Mouse (Mus musculus) neural tube, embryonic 13.5 days (tissue): ENCODE data around the gene Zfp683. TPM values are rescaled to one million over a fixed set of nuclear protein-coding genes. Genes with fewer than 3 reads are reported as not detected.
A peak's percentile ranks its signal among the peaks of the same experiment; 100 is the strongest.

Experiments
- ATAC-seq: fragments of 200-750 bp; cut with Nextera tagmentation; 2 replicates; pipeline ENCODE4 v1.8.0; 2017; ENCODE audit warnings: low read depth, mild to moderate bottlenecking, moderate TSS enrichment, moderate library complexity
- H3K27ac ChIP-seq: fragments of 300-500 bp; sonication (generic); replicated peaks from 2 replicates; pipeline ENCODE4 v1.5.1; 2015; ENCODE audit warnings: moderate library complexity, mild to moderate bottlenecking, inconsistent platforms
- H3K27me3 ChIP-seq: fragments of 300-500 bp; sonication (generic); 2 replicates; pipeline ENCODE4 v1.6.1; 2015; ENCODE audit warnings: mild to moderate bottlenecking, inconsistent platforms
- H3K36me3 ChIP-seq: fragments of 300-500 bp; sonication (generic); 2 replicates; pipeline ENCODE4 v1.6.1; 2015; ENCODE audit warnings: mild to moderate bottlenecking, inconsistent platforms
- H3K4me1 ChIP-seq: fragments of 300-500 bp; sonication (generic); replicated peaks from 2 replicates; pipeline ENCODE4 v1.6.1; 2015; ENCODE audit warnings: inconsistent platforms
- H3K4me2 ChIP-seq: fragments of 300-500 bp; sonication (generic); 2 replicates; pipeline ENCODE4 v1.6.1; 2015; ENCODE audit warnings: inconsistent platforms, mild to moderate bottlenecking, moderate library complexity
- H3K4me3 ChIP-seq: fragments of 300-500 bp; sonication (generic); 2 replicates; pipeline ENCODE4 v1.5.1; 2015; ENCODE audit warnings: mild to moderate bottlenecking, inconsistent platforms
- H3K9ac ChIP-seq: fragments of 300-500 bp; sonication (generic); 2 replicates; pipeline ENCODE4 v1.6.1; 2015; ENCODE audit warnings: moderate library complexity, mild to moderate bottlenecking, inconsistent platforms
- H3K9me3 ChIP-seq: fragments of 300-500 bp; sonication (generic); 2 replicates; pipeline ENCODE4 v1.6.1; 2016; ENCODE audit warnings: inconsistent platforms
- WGBS: fragments of 180-500 bp; shearing (Covaris S2); methylation state at CpG from one replicate; pipeline ENCODE4 v1.1.7; 2015; 5-methylcytosine and 5-hydroxymethylcytosine counted together
- polyA plus RNA-seq: library from polyadenylated mRNA; unstranded; fragments of >200 nt; fragmentation: Nextera tagmentation; extraction: Ambion mirVana; gene quantifications from 2 replicates; pipeline ENCODE4 v1.2.1, GENCODE M21; 2015

The Zfp683 gene
- polyA plus RNA-seq, 1 experiment from 2014 or later, result not detected

DNA sequence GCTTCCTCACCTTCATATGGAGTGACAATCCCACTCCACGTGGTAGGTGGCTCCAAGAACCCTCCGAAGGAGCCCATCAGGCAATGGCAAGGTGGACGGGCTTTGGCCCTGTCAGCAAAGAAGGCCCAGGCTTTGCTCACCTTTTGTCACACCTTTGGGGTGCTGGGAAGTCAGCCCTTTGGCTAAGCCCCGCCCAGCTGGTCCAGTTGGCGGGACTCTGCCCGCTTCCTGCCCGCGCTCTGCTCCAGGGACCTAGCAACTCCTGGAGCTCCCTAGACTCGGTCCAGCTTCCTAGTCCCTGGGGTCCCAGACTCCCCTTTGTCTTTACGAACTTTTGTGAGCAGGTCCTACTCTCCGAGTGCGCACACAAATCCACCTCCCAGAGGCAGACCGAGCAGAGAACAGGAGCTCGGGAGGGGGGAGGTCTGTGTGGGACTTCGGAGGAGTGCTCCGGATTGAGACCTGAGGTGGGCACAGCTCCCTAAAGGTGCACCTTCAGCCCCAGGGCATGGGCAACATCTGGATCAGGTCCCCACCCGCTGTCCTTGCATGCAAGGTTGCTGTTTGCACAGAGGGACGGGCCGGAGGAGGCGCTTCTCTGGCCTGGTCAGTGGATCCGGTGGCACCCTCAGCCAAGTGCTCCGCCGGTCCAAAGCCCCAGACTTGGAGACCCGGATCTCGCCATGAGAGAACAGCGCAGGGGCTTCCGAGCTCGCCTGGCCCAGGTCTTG is 6.7 kb downstream of the Zfp683 start, which contains the start of gene Crybg2:
Gene Crybg2, plus strand, starts transcription at position 681 of the 731 bp plus-strand sequence.
- WGBS, result 42% methylated on average over 28 of the region's 28 CpGs
- no peak for ATAC-seq

DNA sequence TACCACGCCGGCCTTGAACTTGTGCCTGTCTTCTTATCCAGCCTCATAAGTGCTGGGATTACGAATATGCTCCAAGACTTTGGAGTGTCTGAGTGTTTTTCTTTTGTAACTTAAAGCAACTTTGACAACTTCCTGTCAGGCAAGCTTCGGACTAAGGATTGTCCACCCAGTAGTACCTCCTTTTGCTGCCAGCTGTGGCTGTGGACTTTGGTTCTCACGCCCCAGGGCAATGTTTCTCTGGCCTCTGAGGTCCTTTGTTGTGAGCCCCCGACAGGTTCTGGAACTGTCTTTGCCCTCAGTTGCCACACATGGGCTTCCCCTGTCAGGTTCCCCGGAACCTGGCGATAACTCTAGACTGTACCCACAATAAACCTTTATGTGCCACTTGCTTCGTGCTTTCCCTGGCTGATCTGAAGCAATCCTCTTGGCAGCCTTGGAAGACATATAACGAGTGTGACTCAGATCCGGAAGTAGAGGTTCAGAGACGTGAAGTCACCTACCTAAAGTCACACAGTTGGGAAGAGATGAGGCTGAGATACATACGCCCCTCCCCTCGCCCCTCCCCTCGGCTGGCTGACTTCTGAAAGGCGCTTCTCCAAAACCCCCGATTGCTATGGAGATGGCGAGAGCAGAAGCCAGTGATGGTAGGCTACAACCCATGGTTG is 7.7 kb downstream of the Zfp683 start:
- Histone ChIP-seq H3K4me1 (no peaks in the 10 kb centered on the region), H3K9ac (no peak overlapping the region), H3K4me3 (no peak overlapping the region), H3K36me3 (no peaks in the 10 kb centered on the region), H3K27me3 (peaks cover 28% of the 10 kb centered on the region), H3K4me2 (no peak overlapping the region), H3K9me3 (no peaks in the 10 kb centered on the region), H3K27ac (no peak overlapping the region)
- ATAC-seq, result no peak
- WGBS, result 62% methylated on average over 18 of the region's 18 CpGs

More for the DNA sequence above, 6.7 kb downstream of the Zfp683 start, which contains the start of gene Crybg2:
- Histone ChIP-seq H3K4me2 (no peak within 1 kb of the TSS), H3K4me3 (no peak within 1 kb of the TSS), H3K36me3 (no peaks in the 10 kb centered on the region), H3K9ac (no peak within 1 kb of the TSS), H3K27ac (no peak within 1 kb of the TSS), H3K9me3 (no peaks in the 10 kb centered on the region), H3K27me3 (peaks cover 19% of the 10 kb centered on the region), H3K4me1 (no peaks in the 10 kb centered on the region)

DNA sequence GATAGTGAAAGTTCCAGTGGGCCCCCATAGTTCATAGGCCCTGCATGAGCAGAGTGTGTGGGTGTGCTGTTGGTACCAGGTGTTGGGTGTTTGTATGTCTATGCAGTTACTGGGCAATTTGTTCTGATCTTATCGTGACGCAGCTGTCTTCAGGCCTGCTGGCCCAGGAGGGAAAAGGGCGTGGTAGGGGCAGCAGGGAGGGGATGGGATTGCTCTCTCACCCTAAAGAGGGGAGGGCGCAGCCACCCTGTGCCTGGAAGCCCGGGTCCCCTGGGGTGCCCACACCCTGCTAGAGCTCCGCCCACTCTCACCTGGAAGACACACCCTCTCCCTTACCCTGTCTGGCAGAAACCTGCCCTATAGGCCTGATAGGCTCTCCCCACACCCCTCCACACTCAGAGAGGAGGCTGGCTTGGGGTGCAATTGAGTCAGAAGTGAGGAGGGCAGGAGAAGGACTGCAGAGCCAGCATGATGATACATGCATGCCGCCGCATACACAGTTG is 8.4 kb downstream of the Zfp683 start:
- Histone ChIP-seq H3K9me3 (no peaks in the 10 kb centered on the region), H3K4me1 (no peaks in the 10 kb centered on the region), H3K36me3 (no peaks in the 10 kb centered on the region), H3K4me3 (no peak overlapping the region), H3K9ac (no peak overlapping the region), H3K27me3 (peaks cover 31% of the 10 kb centered on the region), H3K4me2 (no peak overlapping the region), H3K27ac (no peak overlapping the region)
- no peak for ATAC-seq
- WGBS, result 54% methylated on average over 8 of the region's 8 CpGs

DNA sequence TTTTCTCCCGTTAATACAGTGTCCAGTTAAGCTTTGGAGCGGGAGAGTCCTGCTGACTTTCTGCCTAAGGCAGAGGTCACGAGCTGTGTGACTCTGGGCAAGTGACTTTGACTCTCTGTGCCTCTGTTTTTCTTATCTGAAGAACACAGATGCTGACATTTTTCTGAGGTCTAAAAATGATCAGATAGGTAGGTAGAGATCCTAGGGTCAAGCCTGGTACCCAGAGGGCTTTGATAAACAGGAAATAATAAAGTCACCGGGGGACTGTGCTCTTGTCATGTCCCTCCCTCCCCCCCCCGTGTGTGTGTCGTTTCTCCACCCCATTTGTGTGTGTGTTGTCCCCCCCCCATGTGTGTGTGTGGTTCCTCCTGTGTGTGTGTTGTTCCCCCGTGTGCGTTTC is 8.9 kb downstream of the Zfp683 start:
- WGBS, result 63% methylated on average over 8 of the region's 8 CpGs
- H3K4me2 ChIP-seq, result no peak overlapping the region
- no peak overlapping the region for H3K9ac ChIP-seq
- H3K36me3 ChIP-seq, result no peaks in the 10 kb centered on the region
- H3K9me3 ChIP-seq, result no peaks in the 10 kb centered on the region
- H3K4me1 ChIP-seq, result no peaks in the 10 kb centered on the region
- H3K27ac ChIP-seq, result no peak overlapping the region
- no peak overlapping the region for H3K4me3 ChIP-seq
- ATAC-seq, result no peak
- H3K27me3 ChIP-seq, result peaks cover 31% of the 10 kb centered on the region

DNA sequence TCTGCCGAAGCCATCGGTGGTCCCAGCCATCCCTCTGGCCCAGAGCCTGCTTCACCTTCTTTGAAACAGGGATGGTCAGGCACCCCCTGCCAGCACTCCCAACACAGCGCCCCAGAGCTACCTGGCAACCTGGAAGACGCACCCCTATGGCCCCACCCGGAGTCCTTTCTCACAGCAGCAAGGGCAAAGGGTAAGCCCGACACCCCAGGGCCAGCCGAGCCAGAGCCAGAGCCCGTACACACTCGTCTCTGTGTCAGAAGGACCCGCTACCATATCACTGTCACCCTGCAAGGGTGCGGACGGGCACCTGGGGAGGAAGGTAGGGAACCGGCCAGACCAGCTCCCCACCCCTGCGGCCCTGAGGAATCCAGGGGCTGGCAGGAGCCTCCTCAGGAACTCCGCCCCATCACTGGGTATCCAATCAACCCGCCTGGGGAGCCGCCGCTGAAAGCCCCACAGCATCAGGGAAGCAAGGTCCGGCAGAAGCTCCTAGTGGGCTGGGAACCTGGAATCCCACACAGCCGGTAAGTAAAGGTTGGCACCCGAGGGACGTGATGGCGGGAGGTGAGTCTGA is 11.9 kb downstream of the Zfp683 start:
- Histone ChIP-seq H3K4me1 (no peaks in the 10 kb centered on the region), H3K4me3 (no peak overlapping the region), H3K36me3 (no peaks in the 10 kb centered on the region), H3K27ac (no peak overlapping the region), H3K27me3 (peaks cover 23% of the 10 kb centered on the region), H3K9me3 (no peaks in the 10 kb centered on the region), H3K9ac (no peak overlapping the region), H3K4me2 (no peak overlapping the region)
- no peak for ATAC-seq
- 30% methylated on average over 23 of the region's 23 CpGs for WGBS

DNA sequence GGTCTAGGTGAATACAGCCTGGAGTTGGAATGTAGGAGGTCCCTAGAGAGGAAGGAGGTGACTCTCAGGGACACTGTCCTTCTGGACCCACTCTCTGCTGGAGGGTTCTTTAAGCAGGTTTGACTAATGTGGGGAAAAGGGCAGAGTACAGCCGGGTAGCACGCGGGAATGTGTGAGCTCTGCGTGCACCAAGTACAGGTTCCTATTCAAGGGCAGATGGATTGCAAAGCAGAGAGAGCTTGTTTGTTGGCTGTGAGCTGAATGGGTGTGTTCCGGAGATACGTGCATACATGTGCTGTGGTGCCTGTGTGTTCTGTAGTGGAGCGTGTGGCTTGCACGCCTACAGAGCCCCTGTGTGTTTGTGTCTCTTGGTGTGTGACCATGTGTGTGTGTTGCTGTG is 13.7 kb downstream of the Zfp683 start:
- peaks cover 19% of the 10 kb centered on the region for H3K27me3 ChIP-seq
- no peak for ATAC-seq
- H3K4me1 ChIP-seq, result no peaks in the 10 kb centered on the region
- no peak overlapping the region for H3K27ac ChIP-seq
- no peaks in the 10 kb centered on the region for H3K36me3 ChIP-seq
- H3K4me2 ChIP-seq, result no peak overlapping the region
- no peak overlapping the region for H3K9ac ChIP-seq
- WGBS, result 95% methylated on average over 8 of the region's 8 CpGs
- H3K4me3 ChIP-seq, result no peak overlapping the region
- no peaks in the 10 kb centered on the region for H3K9me3 ChIP-seq

DNA sequence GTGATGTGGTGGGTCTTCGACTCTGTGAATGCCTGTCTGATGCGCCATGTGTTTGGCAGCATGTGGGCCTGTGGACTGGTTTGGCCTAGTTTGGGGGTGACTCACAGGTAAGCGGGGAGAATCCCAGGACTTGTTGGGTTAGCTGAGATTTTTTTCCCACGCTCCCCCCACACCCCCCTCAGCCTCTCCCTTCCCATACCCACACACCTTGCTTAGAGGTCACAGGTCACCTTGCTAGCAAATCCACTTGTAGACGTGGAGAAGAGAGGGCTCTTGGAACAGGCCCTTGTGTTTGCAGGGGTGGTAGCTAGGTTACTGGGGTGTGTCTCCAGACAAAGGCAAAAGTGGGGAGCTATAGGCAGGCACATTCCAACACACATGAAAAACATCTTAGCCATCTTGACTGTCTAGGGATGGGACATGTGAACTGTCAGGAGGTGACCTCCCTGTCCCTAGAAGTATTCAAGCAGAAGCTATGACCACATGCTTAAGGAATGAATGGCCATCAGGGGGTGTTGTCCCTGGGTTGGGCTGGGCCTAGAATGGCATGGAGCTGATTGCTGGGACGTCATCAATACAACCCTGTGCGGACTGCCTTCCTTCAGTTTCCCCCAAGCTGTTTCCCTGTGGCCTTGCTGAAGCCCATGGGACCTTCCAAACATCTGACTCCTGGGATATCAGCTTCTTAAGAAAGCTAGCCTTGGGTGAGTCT is 14.4 kb downstream of the Zfp683 start:
- Histone ChIP-seq H3K4me3 (no peak overlapping the region), H3K4me1 (no peaks in the 10 kb centered on the region), H3K27me3 (peaks cover 19% of the 10 kb centered on the region), H3K27ac (no peak overlapping the region), H3K9ac (no peak overlapping the region), H3K4me2 (no peak overlapping the region), H3K9me3 (no peaks in the 10 kb centered on the region), H3K36me3 (no peaks in the 10 kb centered on the region)
- WGBS, result 79% methylated on average over 7 of the region's 7 CpGs
- no peak for ATAC-seq

DNA sequence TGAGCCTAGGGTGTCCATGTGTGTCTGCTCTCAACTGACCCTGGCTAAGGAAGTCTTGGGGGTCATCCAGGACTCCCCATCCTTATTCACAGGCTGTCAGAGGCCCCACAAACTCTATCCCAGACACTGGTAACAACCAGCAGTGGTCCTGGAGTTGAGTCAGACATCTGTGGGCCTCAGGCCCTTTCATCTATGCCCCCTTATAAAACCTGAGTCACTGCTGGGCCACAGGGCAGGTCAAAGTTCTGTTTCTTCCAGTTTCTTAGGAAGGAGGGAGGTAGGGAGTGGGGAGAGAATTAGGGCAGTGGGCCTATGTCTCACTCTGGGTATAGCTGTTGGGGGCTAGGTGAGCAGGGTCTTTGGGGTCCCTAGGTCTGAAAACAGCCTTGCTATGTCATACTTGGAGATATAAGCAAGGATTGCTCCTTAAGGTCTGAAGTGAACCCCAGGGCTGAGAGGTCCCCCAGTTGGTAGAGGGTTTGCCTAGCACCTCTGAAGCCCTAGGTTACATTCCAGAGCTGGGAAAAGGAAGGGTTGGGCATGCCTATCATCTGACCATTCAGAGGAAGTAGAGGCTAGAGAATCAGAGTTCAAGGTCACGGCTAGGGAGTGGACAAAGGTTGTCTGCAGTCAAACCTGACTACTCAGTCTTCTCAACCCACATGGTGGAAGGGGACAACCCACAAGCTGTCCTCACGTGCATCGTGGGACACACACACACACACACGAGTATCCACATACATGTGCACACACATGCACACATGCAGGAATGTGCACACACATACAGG is 15.3 kb downstream of the Zfp683 start:
- Histone ChIP-seq H3K4me1 (no peaks in the 10 kb centered on the region), H3K27me3 (peaks cover 19% of the 10 kb centered on the region)
- 90% methylated on average over 4 of the region's 4 CpGs for WGBS

DNA sequence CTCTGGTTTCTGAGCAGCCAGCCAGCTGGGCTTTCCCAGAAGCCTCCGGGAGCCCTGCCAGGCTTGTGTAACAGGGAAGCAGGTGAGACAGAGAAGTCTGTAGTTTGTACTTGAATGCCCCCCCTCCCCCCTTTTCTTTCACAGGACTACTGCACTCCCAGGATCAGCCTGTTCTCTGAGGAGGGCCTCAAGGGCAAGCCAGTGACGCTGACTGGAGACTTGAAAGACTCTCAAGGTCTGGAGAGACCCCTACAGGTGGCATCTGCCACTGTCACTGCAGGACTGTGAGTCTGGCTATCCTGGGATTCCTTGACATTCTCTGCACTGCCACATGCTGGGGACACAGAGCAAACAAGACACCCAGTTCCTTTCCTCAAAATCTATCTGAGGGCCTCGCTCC is 25.1 kb downstream of the Zfp683 start:
- H3K4me1 ChIP-seq, result peaks cover 10% of the 10 kb centered on the region
- peaks cover 31% of the 10 kb centered on the region for H3K27me3 ChIP-seq
- no peak for ATAC-seq
- no peaks in the 10 kb centered on the region for H3K36me3 ChIP-seq
- no peak overlapping the region for H3K9ac ChIP-seq
- H3K4me2 ChIP-seq, result no peak overlapping the region
- H3K27ac ChIP-seq, result no peak overlapping the region
- WGBS, result 22% methylated on average over 3 of the region's 3 CpGs
- no peak overlapping the region for H3K4me3 ChIP-seq
- H3K9me3 ChIP-seq, result no peaks in the 10 kb centered on the region

More for the DNA sequence above, 15.3 kb downstream of the Zfp683 start:
- no peaks in the 10 kb centered on the region for H3K36me3 ChIP-seq
- H3K4me3 ChIP-seq, result no peak overlapping the region
- H3K4me2 ChIP-seq, result no peak overlapping the region
- ATAC-seq, result no peak
- no peak overlapping the region for H3K27ac ChIP-seq
- H3K9ac ChIP-seq, result no peak overlapping the region
- H3K9me3 ChIP-seq, result no peaks in the 10 kb centered on the region

DNA sequence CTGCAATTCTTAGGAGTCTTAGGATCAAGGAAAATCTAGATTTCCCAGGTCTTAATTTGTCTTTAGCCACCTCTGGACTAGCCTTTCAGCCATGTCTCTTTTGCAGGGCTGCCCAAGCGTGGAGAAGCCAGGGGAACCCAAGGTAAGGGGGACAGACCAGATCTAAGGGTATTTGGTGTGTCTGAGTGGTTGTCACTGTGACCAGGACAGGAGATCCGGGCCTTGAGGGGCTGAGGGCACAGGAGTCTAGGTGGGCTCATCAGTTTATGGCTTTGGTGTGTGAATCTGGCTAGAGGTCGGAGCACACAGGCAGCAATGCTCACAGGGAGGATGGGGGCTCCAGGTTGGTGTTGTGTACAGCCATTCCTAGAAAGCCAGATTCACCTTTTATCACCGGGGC is 27.0 kb downstream of the Zfp683 start:
- ATAC-seq, result no peak
- Histone ChIP-seq H3K36me3 (no peaks in the 10 kb centered on the region), H3K27me3 (peaks cover 31% of the 10 kb centered on the region), H3K4me2 (no peak overlapping the region), H3K4me1 (peaks cover 10% of the 10 kb centered on the region), H3K4me3 (no peak overlapping the region), H3K9me3 (no peaks in the 10 kb centered on the region; the same call in 1 of the 2 replicates), H3K27ac (no peak overlapping the region), H3K9ac (no peak overlapping the region)
- WGBS, result 81% methylated on average over 4 of the region's 4 CpGs

DNA sequence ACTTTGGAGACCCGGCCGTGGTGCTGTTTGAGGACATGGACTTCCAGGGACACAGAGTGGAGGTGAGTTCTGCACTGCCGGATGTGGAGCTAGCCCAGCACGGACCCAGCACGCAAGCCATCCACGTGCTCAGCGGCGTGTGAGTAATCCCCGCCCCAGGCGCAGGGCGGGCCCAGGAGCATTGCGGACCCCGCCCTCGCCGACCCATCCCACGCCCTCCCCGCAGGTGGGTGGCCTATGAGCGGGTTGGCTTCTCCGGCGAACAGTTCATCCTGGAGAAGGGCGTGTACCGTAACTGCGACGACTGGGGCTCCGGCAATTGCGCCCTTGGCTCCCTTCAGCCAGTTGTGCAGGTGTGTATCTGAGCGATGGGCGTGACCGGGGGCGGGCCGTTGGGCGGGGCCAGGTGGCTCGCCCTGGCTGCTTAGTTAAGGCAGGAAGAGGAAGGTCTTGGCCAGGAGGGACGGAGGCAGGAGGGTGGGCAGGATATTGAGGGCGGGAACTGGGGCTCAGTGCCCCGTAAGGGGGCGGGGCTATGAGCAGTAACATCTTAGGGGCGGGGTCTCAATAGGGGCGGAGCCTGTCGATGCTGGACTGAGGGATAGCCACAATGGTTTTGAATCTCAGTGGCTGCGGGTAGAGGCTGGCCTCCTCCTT is 28.2 kb downstream of the Zfp683 start:
- Histone ChIP-seq H3K4me2 (peak overlapping the region; percentile 70), H3K9me3 (no peaks in the 10 kb centered on the region; the same call in 1 of the 2 replicates), H3K4me3 (peak overlapping the region; percentile 43), H3K9ac (peak overlapping the region; percentile 45), H3K36me3 (no peaks in the 10 kb centered on the region), H3K4me1 (peaks cover 10% of the 10 kb centered on the region), H3K27ac (no peak overlapping the region), H3K27me3 (peaks cover 31% of the 10 kb centered on the region)
- under 1% methylated on average over 41 of the region's 41 CpGs for WGBS
- peak; percentile 80 for ATAC-seq
